Mouse (Mus musculus): Measurements from ENCODE around the gene Gm21738.
"Not testable (repeated sequence)": the region's sequence is repeated elsewhere in the genome, so short reads cannot be mapped to it uniquely, and the experiment has no call there.

Gene Gm21738

DNA sequence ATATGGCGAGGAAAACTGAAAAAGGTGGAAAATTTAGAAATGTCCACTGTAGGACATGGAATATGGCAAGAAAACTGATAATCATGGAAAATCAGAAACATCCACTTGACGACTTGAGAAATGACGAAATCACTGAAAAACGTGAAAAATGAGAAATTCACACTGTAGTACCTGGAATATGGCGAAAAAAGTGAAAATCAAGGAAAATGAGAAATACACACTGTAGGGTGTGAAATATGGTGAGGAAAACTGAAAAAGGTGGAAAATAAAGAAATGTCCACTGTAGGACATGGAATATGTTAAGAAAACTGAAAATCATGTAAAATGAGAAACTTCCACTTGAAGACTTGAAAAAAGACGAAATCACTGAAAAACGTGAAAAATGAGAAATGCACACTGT, at the start of gene Gm21738:
Gene Gm21738 (minus strand): TSS at position 101 of the 400 bp plus-strand sequence.
- not testable (repeated sequence) for DNase-seq

DNA sequence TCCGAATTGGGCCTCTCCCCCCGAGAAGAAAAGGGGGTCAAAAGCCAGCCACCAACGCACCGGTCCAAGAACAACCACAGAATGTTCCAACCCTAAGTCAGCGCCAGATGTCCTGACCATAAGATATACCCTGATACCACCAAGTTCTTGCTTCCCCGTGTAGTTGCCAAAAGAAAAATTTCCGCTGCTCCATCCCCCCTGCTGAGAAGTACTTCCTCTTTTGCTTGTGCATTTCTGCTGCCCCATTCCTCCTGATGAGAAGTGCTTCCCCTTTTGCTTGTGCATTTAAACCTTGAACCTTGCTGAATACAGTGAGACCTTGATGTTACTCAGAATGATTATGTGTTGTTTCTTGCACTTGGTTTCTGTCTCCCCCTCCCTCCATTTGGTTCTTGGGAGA, 35.0 kb downstream of the Gm21738 start:
- DNase-seq: not testable (repeated sequence)

Measured in right cerebral cortex, postnatal 14 days (tissue).